ENCODE assay signal across 7 mouse cellular contexts in genomic region chr1:59883349-59884134, GRCm38 (mm10). TPM values are rescaled to one million over a fixed set of nuclear protein-coding genes. Genes with fewer than 3 reads are reported as not detected.
DNase-seq lines count a peak whose midpoint lies in the region; ATAC-seq lines count a peak whose summit lies in the region.

No protein-coding gene starts in this region.

- H3K9ac ChIP-seq in forebrain, embryonic 16.5 days (replicated peaks; ENCODE audit: low read depth, low read length), result no peak overlapping the region
- no peak overlapping the region for H3K9ac ChIP-seq in hindbrain, embryonic 16.5 days (ENCODE audit: low read depth, low read length)
- no peak overlapping the region for H3K9ac ChIP-seq in midbrain, embryonic 15.5 days

- no peak overlapping the region for H3K4me2 ChIP-seq in forebrain, embryonic 16.5 days (ENCODE audit: low read length)
- no peak overlapping the region for H3K4me2 ChIP-seq in hindbrain, embryonic 16.5 days (ENCODE audit: low read length)
- no peak overlapping the region for H3K4me2 ChIP-seq in midbrain, embryonic 15.5 days

- no peak overlapping the region for H3K27ac ChIP-seq in forebrain, embryonic 16.5 days (ENCODE audit: low read length)
- H3K27ac ChIP-seq in hindbrain, embryonic 16.5 days (ENCODE audit: low read depth, low read length), result no peak overlapping the region
- H3K27ac ChIP-seq in midbrain, embryonic 15.5 days, result no peak overlapping the region

- H3K27me3 ChIP-seq in forebrain, embryonic 16.5 days (replicated peaks; ENCODE audit: control insufficient read depth, insufficient read depth, low read length), result no peaks in the 10 kb centered on the region
- no peaks in the 10 kb centered on the region for H3K27me3 ChIP-seq in hindbrain, embryonic 16.5 days (replicated peaks; ENCODE audit: control insufficient read depth, insufficient read depth, low read length)
- H3K27me3 ChIP-seq in midbrain, embryonic 15.5 days (replicated peaks), result no peaks in the 10 kb centered on the region

- peak; percentile 59 for ATAC-seq in forebrain, embryonic 16.5 days
- ATAC-seq in hindbrain, embryonic 16.5 days, result peak; percentile 48
- peak; percentile 69 for ATAC-seq in midbrain, embryonic 15.5 days (replicated peaks)

- H3K4me1 ChIP-seq in forebrain, embryonic 16.5 days (replicated peaks; ENCODE audit: control insufficient read depth, insufficient read depth, low read length), result peaks cover 12% of the 10 kb centered on the region
- no peaks in the 10 kb centered on the region for H3K4me1 ChIP-seq in hindbrain, embryonic 16.5 days (ENCODE audit: control insufficient read depth, insufficient read depth, low read depth, low read length)
- no peaks in the 10 kb centered on the region for H3K4me1 ChIP-seq in midbrain, embryonic 15.5 days

- peaks cover 4% of the 10 kb centered on the region; the same call in 1 of the 2 replicates for H3K36me3 ChIP-seq in forebrain, embryonic 16.5 days (ENCODE audit: control insufficient read depth, insufficient read depth)
- H3K36me3 ChIP-seq in hindbrain, embryonic 16.5 days (ENCODE audit: control insufficient read depth, insufficient read depth, low read length), result no peaks in the 10 kb centered on the region
- 0 out of 2 replicates have a peak, but pooled peaks cover 5% of the 10 kb centered on the region for H3K36me3 ChIP-seq in midbrain, embryonic 15.5 days (replicated peaks)

- intact Hi-C loops in left cerebral cortex, postnatal 10 days (cut with DNase I), result loop anchor here (5.0 kb wide), 1 partner anchor 119 kb away; no protein-coding TSS in a partner anchor

- WGBS in forebrain, embryonic 16.5 days, result 31% methylated on average over 3 of the region's 3 CpGs
- 35% methylated on average over 3 of the region's 3 CpGs for WGBS in hindbrain, embryonic 16.5 days
- WGBS in midbrain, embryonic 15.5 days, result 31% methylated on average over 3 of the region's 3 CpGs

- H3K9me3 ChIP-seq in forebrain, embryonic 16.5 days (ENCODE audit: control insufficient read depth, low read length), result no peaks in the 10 kb centered on the region
- H3K9me3 ChIP-seq in hindbrain, embryonic 16.5 days (ENCODE audit: control insufficient read depth, low read length), result no peaks in the 10 kb centered on the region
- H3K9me3 ChIP-seq in midbrain, embryonic 15.5 days, result no peaks in the 10 kb centered on the region

- peak; percentile 70 for DNase-seq in ZHBTc4 (ENCODE audit: low read depth, low spot score)
- DNase-seq in cerebellum, adult 18-20 months, result peak; percentile 77 to 84
- DNase-seq in left cerebral cortex, postnatal 10 days (ENCODE audit: extremely low spot score in 1 of 2, low spot score in 2 of 2), result peak; percentile 60 to 84
- DNase-seq in spleen, adult 12 weeks (ENCODE audit: low spot score), result peak; percentile 55

- no peak overlapping the region for H3K4me3 ChIP-seq in forebrain, embryonic 16.5 days (replicated peaks; ENCODE audit: low read length)
- H3K4me3 ChIP-seq in hindbrain, embryonic 16.5 days (ENCODE audit: low read length), result no peak overlapping the region
- H3K4me3 ChIP-seq in midbrain, embryonic 15.5 days, result no peak overlapping the region

RNA-seq across cellular contexts. Expression of gene Fam117b, which starts 29.3 kb away (rescaled TPM):
- polyA plus RNA-seq in forebrain, embryonic 16.5 days (2015; fragmentation: Nextera tagmentation; extraction: Ambion mirVana), result 29.6 and 33.5 TPM in 2 replicates
- 24.0 and 31.6 TPM in 2 replicates for polyA plus RNA-seq in hindbrain, embryonic 16.5 days (2015; fragmentation: Nextera tagmentation; extraction: Ambion mirVana)
- total RNA-seq in left cerebral cortex, postnatal 10 days (2021), result 10 to 100 TPM; 59.0 to 59.5 TPM
- polyA plus RNA-seq in midbrain, embryonic 15.5 days (2015; fragmentation: Nextera tagmentation; extraction: Ambion mirVana), result 44.3 and 48.2 TPM in 2 replicates
